Mouse (Mus musculus): Measurements from ENCODE around the gene Olfr111. TPM values are rescaled to one million over a fixed set of nuclear protein-coding genes. Genes with fewer than 3 reads are reported as not detected.
"Not testable (repeated sequence)": the region's sequence is repeated elsewhere in the genome, so short reads cannot be mapped to it uniquely, and the experiment has no call there.

Olfr111 gene
- polyA plus RNA-seq (2012; rRNA removed): 0.07 and 0.21 TPM in 2 replicates

DNA sequence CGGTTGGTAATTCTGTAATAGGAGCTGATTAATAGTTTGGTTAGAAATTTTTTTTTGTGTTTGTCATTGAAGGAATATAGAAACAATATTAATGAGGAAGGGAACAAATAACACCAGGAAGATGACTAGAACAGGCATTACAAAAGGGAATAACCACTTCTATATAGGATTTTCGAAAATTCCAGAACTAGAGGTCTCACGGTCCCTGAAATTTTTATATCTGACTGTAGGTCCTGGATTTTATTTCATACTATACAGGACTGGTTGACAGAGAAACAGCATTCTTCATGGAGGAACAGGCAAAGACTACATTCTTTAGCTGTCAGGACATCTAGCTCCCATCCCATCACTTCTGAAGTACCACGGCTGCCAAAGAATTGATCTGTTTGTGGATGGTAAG lies at the start of gene Olfr111:
Gene Olfr111 (plus strand): TSS at position 301 of the 400 bp plus-strand sequence.
- no peaks in the 10 kb centered on the region for H3K4me1 ChIP-seq (ENCODE audit: control insufficient read depth, insufficient read depth, low read length)
- 79% methylated on average over 4 of the region's 4 CpGs for WGBS
- H3K4me3 ChIP-seq (replicated peaks; ENCODE audit: extremely low read depth, low read depth, low read length): no peak within 1 kb of the TSS
- DNase-seq: no peak
- TF ChIP-seq POLR2A (IDR thresholded peaks at IDR 0.05; ENCODE audit: borderline replicate concordance, extremely low read depth, low read depth, low read length) (no peak), CTCF (IDR thresholded peaks at IDR 0.05; ENCODE audit: insufficient read depth, low read length) (no peak)

DNA sequence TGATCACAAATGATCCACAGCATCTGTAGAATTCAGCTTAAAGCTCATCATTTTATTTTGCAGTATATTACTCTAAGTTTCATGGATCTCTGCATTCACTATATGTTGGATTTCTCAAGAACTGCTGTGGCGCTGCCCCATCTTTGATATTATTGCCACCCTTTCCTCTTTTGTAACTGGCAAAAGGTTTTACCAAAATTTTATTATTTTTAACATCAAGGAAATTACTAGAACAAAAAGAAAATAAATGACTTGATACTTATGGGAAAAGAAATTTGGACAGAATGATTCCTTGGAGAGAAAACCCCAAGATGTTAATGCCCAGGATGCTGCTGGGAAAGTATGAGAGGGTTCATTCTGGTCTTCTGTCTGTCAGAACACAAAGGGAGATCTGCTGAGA lies 49.2 kb upstream of the Olfr111 start, which contains the start of gene Olfr109:
Gene Olfr109 (plus strand): TSS at position 301 of the 400 bp plus-strand sequence.
- no peaks in the 10 kb centered on the region for H3K4me1 ChIP-seq (ENCODE audit: control insufficient read depth, insufficient read depth, low read length)
- TF ChIP-seq CTCF (IDR thresholded peaks at IDR 0.05; ENCODE audit: insufficient read depth, low read length) (no peak), POLR2A (IDR thresholded peaks at IDR 0.05; ENCODE audit: borderline replicate concordance, extremely low read depth, low read depth, low read length) (no peak)

DNA sequence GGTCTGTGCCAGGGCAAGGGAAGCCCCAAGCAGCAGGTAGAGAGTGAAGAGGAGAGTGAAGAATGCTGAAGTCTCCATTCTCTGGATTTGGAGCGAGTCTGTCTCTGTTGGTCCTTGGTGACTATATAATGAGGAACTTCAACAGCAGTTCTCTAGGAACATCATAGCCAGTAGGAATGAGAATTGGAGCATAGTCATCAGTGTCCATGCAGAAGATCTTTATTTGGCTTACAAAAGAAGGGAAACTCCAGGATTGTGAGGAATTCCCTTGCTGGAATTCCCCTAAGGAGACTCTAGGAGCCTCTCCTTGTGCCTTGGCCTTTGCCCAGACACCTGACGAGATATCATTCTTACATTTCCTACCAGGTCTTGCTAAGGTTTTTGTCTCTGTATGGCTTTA lies 24.4 kb upstream of the Olfr111 start, which contains the start of gene H2-M2:
Gene H2-M2 (minus strand): TSS at position 101 of the 400 bp plus-strand sequence.
- no peak within 1 kb of the TSS for H3K4me3 ChIP-seq (replicated peaks; ENCODE audit: extremely low read depth, low read depth, low read length)
- no peak for DNase-seq
- no peak for TF ChIP-seq POLR2A (IDR thresholded peaks at IDR 0.05; ENCODE audit: borderline replicate concordance, extremely low read depth, low read depth, low read length)
- no peak for TF ChIP-seq CTCF (IDR thresholded peaks at IDR 0.05; ENCODE audit: insufficient read depth, low read length)
- H3K4me1 ChIP-seq (ENCODE audit: control insufficient read depth, insufficient read depth, low read length): no peaks in the 10 kb centered on the region
- WGBS: 69% methylated on average over 2 of the region's 2 CpGs

More for the DNA sequence above, 49.2 kb upstream of the Olfr111 start, which contains the start of gene Olfr109:
- WGBS: 93% methylated on average over 1 of the region's 1 CpGs
- no peak for DNase-seq
- H3K4me3 ChIP-seq (replicated peaks; ENCODE audit: extremely low read depth, low read depth, low read length): no peak within 1 kb of the TSS

DNA sequence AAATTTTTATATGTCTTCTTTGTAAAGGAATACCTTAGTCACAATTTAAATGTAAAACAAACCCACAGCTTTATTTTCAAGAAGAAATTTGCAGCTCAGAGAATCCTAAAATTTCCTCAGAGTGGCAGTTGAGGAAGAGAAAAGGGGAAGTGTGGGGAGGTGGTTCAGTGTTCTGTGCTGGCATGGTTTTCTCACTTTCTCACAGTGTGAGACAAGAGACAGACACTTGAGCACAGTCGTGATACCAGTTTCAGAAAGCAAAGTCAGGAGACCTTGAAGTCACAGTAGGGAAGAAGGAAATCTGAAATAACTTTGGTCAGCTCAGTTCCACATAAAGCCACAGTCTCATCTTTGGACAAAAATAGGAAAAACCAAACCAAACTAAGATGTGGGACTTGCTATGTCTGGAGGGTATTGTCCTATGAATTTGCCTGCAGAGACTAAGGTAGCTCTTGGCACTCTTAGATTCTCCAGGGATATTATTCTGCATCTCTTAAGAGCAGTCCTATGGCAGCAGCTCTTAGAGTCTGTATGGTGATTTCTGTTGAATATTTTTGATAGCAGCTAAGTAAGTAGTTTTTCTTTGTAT lies 15.8 kb upstream of the Olfr111 start, which contains the start of gene Olfr110:
Gene Olfr110 (plus strand): TSS at position 539 of the 589 bp plus-strand sequence.
- TF ChIP-seq CTCF (IDR thresholded peaks at IDR 0.05; ENCODE audit: insufficient read depth, low read length) (no peak), POLR2A (IDR thresholded peaks at IDR 0.05; ENCODE audit: borderline replicate concordance, extremely low read depth, low read depth, low read length) (no peak)
- Histone ChIP-seq H3K4me3 (replicated peaks; ENCODE audit: extremely low read depth, low read depth, low read length) (no peak within 1 kb of the TSS), H3K4me1 (ENCODE audit: control insufficient read depth, insufficient read depth, low read length) (no peaks in the 10 kb centered on the region)
- no peak for DNase-seq
- 21% methylated on average over 1 of the region's 1 CpGs for WGBS

DNA sequence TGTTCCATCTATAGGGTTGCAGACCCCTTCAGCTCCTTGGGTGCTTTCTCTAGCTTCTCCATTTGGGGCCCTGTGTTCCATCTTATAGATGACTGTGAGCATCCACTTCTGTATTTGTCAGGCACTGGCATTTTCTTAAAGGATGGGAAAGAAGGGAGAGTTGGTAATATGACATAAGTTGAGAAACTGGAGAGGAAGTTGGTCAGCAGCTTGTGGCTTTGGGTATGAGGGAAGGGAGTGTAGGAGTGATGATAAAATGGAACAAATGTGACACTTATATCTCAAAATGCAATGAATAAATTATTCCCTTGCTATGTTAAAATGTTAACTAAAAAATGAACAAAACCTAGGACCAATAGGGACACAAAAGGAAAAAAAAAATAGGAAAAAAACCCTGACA lies 16.8 kb downstream of the Olfr111 start:
- H3K4me3 ChIP-seq (replicated peaks; ENCODE audit: extremely low read depth, low read depth, low read length); DNase-seq; H3K4me1 ChIP-seq (ENCODE audit: control insufficient read depth, insufficient read depth, low read length): not testable (repeated sequence)

DNA sequence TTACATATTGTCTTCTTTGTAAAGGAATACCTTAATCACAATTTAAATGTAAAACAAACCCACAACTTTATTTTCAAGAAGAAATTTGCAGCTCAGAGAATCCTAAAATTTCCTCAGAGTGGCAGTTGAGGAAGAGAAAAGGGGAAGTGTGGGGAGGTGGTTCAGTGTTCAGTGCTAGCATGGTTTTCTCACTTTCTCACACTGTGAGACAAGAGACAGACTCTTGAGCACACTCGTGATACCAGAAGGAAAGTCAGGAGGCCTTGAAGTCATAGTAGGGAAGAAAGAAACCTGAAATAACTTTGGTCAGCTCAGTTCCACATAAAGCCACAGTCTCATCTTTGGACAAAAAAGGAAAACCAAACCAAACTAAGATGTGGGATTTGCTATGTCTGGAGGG lies 17.6 kb downstream of the Olfr111 start:
- H3K4me1 ChIP-seq (ENCODE audit: control insufficient read depth, insufficient read depth, low read length); DNase-seq; H3K4me3 ChIP-seq (replicated peaks; ENCODE audit: extremely low read depth, low read depth, low read length): not testable (repeated sequence)
- 48% methylated on average over 1 of the region's 1 CpGs for WGBS

DNA sequence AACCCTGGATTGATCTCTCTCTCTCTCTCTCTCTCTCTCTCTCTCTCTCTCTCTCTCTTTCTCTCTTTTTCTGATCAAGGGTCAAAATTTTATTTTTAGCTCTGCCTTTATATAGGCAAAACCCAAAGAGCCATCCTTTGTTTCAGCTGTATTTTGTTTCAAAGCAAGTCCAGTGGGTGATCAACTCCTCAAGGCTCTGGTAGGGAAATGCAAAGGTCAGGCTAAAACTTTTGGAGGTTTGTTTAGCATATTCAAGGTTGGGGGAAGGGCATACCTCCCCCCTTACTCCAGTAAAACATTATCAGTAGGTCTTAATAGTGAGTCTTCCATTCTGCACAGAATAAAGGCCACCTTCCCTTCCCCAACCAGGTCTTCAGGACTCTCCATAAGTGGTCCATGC lies 27.3 kb downstream of the Olfr111 start:
- Histone ChIP-seq H3K4me3 (replicated peaks; ENCODE audit: extremely low read depth, low read depth, low read length) (no peak overlapping the region), H3K4me1 (ENCODE audit: control insufficient read depth, insufficient read depth, low read length) (no peaks in the 10 kb centered on the region)
- no peak for DNase-seq
- TF ChIP-seq POLR2A (IDR thresholded peaks at IDR 0.05; ENCODE audit: borderline replicate concordance, extremely low read depth, low read depth, low read length) (no peak), CTCF (IDR thresholded peaks at IDR 0.05; ENCODE audit: insufficient read depth, low read length) (no peak)

DNA sequence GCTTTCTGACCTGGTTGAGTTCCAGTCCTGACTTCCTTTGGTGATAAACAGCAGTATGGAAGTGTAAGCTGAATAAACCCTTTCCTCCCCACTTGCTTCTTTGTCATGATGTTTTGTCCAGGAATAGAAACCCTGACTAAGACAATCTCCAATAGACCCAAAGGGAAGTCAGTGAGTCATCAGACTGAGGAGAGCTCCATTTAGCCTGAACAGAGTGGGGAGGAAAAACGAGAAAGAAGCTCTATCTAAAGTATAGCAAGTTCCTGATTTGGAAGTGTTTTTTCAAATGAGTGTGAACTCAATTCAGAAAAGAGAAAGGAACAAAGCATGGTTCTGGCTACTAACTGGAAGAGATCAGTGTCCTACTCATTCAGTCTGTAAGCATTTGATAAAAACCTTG lies 30.6 kb downstream of the Olfr111 start:
- 19% methylated on average over 1 of the region's 1 CpGs for WGBS
- not testable (repeated sequence) for H3K4me1 ChIP-seq (ENCODE audit: control insufficient read depth, insufficient read depth, low read length); DNase-seq; H3K4me3 ChIP-seq (replicated peaks; ENCODE audit: extremely low read depth, low read depth, low read length)

DNA sequence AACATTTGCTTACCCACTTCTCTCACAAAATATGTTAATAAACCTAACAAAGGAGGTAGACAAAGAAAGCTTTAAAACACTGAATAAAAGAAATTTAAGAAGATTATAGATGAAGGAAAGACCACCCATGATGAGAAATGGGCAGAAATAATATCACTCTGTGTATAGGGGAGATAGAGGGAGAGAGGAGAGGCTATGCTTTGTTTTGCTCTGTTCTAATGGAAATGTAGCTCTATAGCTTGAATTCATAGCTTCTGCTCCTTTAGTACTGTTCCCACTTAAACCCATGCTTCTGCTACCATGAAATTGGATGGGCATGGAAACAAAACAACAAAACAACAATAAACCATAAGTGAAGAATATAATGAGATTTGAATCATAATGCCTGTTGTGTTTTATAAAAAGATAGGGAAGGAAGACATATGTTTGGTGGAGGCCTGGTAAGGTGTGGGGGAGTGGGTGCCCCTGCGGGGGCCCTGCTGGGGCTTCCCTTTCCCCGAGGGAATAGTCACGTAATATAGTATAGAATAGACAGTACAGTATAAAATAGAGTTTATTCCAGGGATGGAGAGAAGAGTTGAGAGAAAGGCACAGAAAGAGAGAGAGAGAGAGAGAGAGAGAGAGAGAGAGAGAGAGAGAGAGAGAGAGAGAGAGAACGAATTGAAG lies 33.8 kb downstream of the Olfr111 start:
- no peaks in the 10 kb centered on the region for H3K4me1 ChIP-seq (ENCODE audit: control insufficient read depth, insufficient read depth, low read length)
- TF ChIP-seq CTCF (IDR thresholded peaks at IDR 0.05; ENCODE audit: insufficient read depth, low read length): no peak
- no peak for TF ChIP-seq POLR2A (IDR thresholded peaks at IDR 0.05; ENCODE audit: borderline replicate concordance, extremely low read depth, low read depth, low read length)
- H3K4me3 ChIP-seq (replicated peaks; ENCODE audit: extremely low read depth, low read depth, low read length): no peak overlapping the region
- 80% methylated on average over 4 of the region's 4 CpGs for WGBS
- DNase-seq: no peak

DNA sequence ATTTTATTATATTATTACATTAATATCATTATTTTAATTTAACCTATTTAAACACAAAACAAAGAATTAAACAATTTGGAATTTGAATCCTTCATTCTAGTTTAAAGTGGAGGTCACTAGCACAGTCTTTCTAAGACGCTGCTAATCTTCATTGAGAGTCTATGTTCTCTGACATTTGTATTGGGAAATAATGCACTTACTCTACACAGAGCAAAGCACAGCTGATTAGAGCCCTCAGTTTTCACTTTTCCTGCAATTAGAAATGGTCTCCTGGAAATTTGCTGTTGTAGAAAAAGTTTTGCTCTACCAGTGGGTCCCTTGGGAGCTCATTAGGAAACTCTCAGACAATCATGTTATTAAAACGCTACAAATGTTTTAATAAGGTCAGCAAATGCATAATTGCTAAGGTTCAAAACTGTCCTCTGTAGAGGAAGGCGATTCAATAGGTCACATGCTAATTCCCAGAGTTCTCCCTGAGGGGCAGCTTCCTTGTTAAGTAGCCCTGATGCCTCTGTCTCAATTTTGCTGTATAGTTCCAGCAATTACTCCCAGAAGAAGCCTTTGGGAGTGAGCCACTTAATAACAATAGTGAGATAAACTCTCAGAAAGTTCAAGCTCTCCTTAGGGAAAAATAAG lies 36.1 kb downstream of the Olfr111 start:
- TF ChIP-seq CTCF (IDR thresholded peaks at IDR 0.05; ENCODE audit: insufficient read depth, low read length) (no peak), POLR2A (IDR thresholded peaks at IDR 0.05; ENCODE audit: borderline replicate concordance, extremely low read depth, low read depth, low read length) (no peak)
- 55% methylated on average over 3 of the region's 3 CpGs for WGBS
- H3K4me3 ChIP-seq (replicated peaks; ENCODE audit: extremely low read depth, low read depth, low read length): no peak overlapping the region
- DNase-seq: no peak
- H3K4me1 ChIP-seq (ENCODE audit: control insufficient read depth, insufficient read depth, low read length): no peaks in the 10 kb centered on the region
